Mouse (Mus musculus): ENCODE measurements around the gene Rbm44.

Rbm44 gene

DNA sequence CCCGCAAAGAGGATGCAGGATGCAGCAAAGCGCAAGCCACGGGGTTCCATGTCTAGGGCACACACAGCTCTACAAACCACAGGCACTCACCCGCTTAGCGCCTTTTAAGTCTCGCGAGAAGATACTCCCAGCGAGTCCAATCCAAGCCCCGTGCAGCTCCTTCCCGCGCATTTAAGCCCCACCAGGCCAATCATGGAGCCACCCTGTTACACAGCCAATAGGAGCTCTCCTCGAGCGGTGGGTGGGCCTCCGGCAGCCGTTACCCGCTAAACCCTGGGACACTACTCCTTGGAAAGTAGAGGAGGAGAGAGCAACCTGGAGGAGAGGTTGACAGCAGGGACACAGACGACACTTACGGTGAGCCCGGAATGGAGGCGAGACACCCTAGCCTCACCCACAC, at the start of gene Rbm44:
Rbm44 (plus strand) TSS at position 277 of the 400 bp plus-strand sequence.
- DNase-seq (ENCODE audit: low read depth) = no peak

DNA sequence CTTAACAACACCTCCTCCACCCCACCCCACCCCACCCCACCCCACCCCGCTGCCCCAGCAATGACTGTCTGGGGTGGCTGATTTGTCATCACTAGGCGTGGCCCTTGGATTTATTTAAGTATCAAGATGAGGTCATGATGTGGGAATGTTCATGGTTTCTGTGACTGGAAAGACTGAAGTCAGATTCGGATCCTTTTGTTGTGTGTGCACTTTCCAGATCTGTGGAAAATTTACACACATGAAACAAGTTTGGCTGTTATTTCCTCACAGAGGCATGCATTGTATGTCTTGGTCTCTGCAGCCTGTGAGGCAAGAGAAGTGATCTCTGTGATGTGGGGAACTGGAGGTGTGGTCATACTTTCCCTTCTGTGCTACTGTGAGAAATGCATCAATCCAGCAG, 49.6 kb upstream of the Rbm44 start:
- DNase-seq (ENCODE audit: low read depth) = peak; percentile 31

DNA sequence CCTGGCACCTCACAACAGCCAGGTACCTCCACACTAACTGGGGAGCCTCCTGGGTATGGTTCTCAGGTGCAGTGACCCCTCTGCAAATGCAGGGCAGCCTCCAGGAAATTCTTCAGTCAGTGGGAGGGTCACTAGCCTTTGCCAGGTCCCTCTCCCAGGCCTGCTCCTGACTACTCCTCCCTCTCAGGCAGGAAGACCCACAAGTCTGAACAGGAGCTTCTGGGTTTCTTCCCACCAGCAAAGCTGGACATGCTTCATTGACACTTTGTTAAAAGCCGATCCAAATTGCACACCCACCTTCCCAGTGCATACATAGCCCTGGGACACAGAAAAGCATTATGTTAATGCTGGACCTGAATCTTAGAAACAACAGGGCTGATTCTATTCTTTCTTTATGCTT, 49.0 kb upstream of the Rbm44 start:
- DNase-seq (ENCODE audit: low read depth) = no peak

DNA sequence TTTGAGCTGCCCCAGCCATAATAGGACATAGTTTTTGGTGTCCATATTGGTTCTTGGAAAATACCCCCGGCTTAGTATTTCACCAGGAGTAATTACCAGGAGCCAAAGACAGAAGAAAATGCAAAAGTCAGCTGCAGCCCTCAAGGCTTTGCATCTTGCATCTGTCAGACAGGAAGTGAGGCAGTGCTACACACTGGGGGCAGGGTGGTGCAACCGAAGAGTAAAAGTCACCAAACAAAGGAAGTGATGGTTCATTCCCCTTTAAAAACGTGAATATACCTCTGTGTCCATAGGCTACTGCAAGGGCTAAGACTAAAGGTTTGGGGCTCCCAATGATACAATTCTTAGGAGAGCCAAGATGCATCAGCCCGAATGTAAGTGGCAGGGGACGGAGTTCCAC, 48.4 kb upstream of the Rbm44 start:
- DNase-seq (ENCODE audit: low read depth) = peak; percentile 68

DNA sequence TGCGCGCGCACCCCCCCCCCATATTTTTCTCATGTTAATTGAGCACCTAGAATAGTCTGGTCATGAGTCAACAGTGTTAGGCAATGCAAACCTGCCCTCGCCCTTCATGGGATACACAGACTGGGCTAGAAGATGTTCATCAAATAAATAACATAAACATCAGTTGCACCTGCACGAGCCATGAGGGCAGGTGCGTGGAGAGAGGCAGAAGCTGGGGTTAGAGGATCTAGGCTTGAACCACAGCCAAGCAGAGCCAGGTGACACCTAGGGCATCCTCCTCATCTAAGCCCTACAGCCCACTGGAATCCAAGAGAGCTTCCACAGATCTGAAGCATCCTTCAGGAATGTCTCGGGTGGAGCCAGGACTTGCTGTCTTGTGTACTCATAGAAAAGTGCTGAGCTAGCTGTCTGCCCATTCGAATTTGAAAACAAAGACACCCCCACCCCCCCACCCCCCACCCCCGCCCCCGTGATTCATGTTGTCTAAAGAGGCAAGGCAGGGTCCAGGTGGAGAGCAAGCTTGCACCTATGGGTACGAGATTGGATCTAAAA, 47.5 kb upstream of the Rbm44 start:
- no peak for DNase-seq (ENCODE audit: low read depth)

DNA sequence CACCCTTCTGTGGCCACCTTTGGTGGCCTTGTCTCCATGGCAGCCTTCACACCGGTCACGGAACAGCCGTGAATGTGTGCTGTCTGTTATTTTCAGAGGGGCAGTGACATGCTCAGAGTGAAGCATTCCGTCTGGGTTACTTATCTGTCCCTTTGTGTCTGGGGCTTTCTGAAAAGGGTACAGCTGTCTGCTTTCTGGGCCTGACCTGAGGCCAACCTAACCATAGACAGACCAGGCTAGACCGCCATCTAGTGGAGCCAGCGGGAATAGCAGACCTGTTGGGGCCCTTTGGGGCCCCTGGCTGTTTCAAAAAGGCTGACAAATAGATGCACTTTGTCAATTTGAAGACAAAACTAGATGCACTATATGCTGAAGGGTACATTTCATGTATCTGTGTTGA, 46.0 kb upstream of the Rbm44 start:
- peak; percentile 81 for DNase-seq (ENCODE audit: low read depth)

DNA sequence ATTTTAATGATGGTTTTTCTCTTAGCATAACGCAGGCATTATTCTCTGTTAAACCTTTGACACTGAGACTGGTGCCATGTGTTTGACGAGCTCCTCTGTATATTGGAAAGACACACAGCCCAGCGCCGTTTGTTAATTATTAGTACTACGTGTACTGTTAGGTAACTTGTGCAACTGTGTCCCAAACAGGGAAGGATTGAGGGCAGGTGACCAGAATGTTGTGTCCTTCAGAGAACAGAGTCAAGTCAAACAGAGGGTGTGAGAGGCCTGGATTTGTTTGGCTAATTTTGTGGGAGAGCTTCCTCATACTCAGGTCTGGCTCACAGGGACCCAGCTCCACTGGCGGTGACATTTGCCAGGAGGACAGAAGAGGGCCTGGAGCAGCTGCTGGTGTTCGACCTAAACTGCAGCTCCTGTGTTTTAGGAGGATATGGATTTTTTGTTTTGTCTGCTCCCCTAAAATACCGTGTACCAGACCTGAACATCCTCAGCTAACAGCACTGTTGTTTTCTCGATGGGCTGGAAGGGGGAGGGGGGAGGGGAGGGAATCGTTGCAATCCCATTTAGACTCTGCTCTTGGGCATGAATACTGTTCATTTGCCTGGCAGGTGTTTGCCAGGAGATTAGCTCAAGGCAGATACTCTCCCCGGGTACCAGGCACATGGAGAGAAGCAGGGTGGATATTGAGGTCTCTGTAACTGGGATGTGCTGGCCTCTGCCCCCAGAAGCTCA, 43.0 kb upstream of the Rbm44 start:
- DNase-seq (ENCODE audit: low read depth) = no peak

DNA sequence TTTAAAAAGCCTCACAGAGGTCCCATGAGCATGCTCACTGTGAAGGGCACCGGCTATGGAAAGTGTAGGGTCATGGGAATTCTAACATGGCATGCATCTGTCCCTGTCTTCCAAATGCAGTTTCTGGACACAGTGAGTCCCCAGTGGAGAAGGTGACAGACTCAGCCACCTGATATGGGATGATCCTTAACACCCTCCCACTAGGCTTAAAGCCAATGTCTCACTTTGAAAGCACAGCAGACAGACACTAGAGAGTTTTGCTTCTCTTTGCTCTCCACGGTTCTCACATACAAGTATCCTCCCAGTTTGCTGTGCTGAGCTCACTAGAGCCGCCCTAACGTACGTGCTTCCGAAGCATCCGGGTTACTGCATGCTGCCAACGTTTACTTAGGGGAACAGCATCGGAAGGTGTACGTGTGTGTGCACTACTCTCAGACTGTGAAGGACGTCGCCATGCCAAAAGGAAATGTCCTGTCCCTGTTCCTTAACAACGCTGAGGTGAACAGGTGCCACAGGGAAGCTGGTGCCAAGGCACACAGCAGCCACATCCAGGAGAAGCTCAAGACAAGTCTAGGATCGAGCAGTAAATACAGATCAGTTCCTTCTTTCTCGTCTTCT, 41.4 kb upstream of the Rbm44 start:
- no peak for DNase-seq (ENCODE audit: low read depth)

DNA sequence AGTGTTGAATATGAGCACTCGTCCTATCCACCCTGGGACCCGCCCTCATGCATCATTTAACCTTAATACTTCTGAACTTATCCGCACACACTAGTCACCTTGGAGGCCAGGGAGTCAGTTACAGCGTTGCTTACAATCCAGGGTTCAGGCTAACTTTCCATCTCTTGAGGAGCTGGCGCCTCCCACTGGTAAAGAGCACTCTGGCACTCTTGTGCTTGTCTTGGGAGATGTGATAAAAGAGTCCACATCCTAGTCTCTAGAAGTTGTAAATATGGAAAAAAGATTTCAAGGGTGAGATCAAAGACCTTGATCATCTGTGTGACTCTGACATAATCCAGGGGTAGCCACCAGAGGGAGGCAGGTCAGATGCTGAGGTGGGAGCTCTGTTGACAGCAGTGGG, 37.3 kb upstream of the Rbm44 start:
- peak; percentile 21 for DNase-seq (ENCODE audit: low read depth)

DNA sequence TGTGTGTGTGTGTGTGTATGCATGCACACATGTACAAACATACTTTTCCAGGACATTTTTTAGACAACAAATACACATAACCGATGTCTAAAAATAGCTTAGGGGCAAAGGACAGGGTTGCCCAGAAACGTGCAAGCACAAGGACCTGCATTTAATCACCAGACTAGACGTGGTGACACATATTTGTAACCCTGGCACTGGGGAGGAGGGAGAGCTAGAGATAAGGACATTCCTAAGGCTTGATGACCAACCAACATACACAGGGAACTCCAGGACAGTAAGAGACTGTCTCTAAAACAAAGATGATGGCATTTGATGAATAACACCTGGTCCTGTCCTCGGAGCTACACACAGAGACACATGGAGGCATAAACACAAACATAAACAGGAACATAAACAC, 35.6 kb upstream of the Rbm44 start:
- DNase-seq (ENCODE audit: low read depth) = no peak

DNA sequence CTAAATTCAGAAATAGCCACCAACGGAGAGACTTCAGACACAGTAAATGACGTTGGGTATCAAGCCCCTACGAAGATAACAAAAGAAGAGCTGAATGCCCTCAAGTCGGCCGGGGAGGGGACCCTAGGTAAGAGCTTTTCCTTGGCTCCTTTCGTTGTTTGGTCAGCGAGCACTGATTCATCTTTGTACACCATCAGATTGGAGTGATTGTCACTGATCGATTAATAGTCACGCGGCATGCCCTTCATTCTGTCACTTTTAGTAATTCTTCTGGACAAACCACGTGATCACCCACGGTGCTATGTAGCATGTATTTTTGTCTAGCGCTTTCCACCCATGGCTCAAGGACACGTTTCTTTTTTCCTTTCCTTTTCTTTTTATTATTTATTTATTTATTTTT, 32.7 kb upstream of the Rbm44 start:
- no peak for DNase-seq (ENCODE audit: low read depth)

DNA sequence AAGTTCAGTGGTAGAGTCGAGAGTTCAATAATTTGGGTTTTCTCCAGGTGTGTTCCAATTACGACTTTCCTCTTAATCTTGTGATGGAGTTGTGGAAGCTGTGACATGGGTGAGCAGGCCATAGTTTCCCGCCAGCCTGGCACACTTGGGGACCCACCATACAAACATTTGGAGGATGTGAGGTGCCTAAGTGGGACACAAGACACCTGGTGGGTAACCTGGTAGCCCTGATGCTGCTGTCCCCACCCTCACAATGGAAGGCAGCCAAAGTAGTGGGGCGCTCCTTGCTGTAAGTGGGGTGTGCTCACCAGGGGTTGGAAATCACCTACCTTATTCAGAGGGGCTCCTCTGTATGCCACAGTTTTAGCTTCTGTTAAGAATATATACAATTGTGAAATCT, 32.3 kb upstream of the Rbm44 start:
- DNase-seq (ENCODE audit: low read depth) = no peak

DNA sequence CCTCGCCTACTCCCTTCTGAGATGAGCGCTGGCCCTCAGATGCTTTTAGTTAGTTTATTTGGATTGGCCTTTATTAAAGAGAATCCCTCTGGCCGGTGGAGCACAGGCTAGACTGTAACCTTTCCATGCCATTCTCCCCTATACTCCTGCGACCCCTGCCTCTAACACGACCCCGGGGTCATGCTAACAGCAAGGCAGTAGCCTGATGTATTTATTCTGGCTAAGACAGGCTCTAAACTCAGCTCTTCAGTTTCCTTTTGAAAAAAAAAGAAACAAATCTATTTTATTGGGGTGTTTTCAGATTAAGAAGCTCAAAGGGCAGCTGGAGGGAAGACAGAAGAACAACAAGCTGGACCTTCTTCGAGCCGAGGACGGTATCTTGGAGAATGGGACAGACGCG, 22.8 kb upstream of the Rbm44 start:
- DNase-seq (ENCODE audit: low read depth) = no peak

DNA sequence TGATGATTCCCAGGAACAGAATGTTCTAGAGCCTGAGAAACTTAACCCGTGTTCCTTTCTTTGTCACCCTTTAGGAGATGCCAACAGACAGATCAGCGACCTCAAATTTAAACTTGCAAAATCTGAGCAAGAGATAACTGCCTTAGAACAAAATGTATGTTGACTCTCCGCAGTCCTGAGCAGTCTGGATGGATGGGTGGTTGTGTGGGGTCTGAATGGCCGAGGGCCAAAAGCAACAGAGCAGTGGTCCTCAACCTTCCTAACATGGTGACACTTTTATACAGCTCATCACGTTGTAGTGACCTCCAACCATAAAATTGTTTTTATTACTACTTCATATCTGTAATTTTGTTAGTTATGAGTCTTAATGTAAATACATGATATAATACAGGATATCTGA, 21.9 kb upstream of the Rbm44 start:
- no peak for DNase-seq (ENCODE audit: low read depth)

DNA sequence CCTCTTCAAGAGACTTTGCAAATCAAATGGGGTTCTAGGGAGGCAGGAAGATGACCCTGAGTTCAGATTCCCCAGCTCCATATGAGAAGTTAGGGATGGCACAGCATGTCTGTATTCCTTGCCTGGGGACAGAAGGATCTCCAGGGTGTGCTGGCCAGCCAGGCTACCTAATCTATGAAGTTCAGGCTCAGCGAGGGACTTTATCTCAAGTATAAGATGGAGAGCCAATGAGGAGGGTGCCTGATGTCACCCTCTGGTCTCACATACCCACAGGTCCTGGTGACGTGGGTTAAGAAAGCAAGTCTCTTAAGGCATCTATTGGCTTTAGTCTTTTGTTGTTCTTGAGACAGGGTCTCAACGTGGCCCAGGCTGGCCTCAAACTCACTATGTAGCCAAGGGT, 21.4 kb upstream of the Rbm44 start:
- DNase-seq (ENCODE audit: low read depth) = no peak

DNA sequence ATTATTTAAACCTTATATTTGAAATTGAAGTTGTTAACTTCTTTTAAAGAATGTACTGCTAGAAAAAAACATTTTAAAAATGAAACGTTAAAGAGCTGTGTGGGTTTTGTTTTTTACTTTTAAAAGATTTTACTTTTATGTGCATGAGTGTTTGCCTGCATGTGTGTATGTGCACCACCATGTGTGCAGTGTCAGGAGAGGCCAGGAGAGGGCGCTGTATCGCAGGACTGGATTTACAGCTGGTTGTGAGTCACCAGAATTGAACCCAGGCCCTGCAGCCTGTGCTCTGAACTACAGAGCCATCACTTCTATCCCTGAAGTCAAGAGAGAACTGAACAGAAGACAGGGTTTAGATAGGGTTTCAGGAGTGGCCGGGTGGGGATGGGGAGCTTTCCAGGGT, 16.0 kb upstream of the Rbm44 start:
- no peak for DNase-seq (ENCODE audit: low read depth)

DNA sequence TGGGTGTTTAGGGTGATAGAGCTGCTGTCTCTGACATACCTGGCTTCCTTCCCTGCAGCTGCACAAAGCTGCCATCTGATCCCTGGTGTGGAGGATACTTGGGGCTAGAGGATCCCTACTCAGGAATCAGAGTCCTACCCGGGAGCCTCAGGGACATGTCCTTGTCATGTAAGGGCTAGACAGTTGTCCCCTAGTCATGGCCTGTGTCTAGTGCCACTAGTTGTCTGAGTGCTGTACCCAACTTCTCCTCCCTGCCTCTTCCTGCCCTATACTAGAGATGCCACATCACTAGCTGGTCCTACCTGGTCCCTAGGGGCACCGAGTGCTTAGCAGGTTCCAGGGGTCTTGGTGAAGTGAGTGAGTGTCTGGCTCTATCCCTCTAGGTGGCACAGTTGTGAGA, 7.9 kb upstream of the Rbm44 start:
- no peak for DNase-seq (ENCODE audit: low read depth)

DNA sequence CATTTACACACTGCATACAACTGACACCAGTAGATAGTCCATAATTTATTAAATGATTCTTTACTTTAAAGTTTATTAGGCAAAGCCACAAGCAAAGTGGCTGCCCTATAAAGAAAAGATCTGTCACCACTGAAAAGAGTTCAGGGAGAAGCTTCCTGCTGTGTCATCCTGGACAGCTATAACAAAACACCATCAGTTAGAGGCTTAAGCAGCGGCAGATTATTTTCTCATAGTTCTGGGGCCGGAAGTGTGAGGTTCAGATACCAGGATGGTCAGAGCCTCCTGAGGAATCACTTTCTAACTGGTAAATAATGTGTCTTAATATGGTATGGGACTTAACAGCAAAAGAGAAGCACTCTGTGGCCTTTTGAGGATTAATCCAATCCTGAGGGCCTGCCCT, 6.6 kb downstream of the Rbm44 start:
- peak; percentile 21 for DNase-seq (ENCODE audit: low read depth)

DNA sequence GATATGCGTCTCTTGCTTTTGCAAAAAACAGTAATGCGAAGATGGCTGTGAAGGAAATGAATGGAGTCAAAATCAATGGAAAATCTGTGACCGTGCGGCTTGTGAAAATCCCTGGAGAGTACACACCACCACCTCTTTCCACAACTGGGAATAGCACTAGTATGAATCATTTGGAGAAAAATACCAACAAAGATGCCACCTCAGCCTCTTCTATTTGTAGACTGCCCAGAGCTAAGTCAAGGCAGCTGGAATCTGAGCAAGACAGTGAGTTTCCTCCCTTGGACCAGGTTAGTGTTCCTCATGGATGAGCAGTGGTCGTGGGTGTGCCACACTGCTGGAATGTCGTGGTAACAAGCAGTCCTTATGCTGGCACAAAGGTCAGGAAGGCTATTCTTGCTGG, 21.9 kb downstream of the Rbm44 start:
- DNase-seq (ENCODE audit: low read depth) = no peak

DNA sequence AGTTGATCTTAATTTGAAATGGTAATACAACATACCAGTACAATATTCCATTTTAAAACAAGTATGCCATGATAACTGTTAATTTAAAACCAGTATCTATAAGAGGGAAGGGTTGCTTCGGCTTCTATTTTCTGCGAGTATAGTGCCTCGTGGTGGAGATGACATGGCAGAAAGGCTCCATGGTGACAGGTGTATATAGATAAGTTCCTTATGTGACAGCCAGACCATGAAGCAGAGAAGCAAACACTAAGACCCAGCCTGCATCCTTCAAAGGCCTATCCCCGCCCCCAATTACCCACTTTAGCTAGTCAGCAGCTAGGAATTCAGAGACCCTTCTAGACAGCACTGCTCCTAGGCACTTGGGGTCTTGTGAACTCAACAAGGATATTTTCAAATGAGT, 24.3 kb downstream of the Rbm44 start:
- no peak for DNase-seq (ENCODE audit: low read depth)

DNA sequence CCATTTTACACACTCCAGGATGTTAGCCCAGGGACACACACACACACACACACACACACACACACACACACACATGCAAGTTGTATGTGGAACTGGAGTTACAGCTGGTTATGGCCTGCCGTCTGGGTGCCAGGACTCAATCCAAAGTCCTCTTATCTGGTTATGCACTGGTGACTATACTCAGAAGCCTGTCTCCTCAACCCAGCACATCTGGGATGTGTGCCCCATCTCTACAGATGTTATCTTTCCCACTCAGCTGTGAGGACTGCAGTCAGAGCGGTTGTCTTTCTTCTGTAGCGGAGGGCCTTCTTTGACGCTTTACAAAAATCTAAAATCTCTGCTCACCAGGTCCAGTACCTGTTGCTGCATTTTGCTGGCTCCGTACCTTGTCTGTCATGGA, 29.9 kb downstream of the Rbm44 start:
- DNase-seq (ENCODE audit: low read depth) = no peak

DNA sequence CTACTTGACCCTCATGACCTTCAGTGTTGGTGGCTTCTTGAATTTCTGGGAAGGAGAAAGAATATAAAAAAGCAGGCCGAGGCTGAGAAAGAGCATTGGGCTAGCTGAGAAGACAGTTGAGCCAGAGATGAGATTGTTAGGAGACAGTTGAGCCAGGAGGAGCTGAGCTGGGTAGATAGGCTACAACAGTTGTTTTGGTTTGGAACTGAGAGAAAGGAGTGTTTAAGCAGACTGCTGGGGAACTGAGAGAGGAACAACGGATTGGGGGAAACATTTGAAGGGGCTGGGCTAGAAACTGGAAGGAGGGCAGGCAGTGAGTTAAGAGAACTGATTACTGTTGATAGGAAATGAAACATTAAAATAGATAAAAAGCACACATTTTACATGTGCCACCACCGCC, 31.1 kb downstream of the Rbm44 start:
- no peak for DNase-seq (ENCODE audit: low read depth)

DNA sequence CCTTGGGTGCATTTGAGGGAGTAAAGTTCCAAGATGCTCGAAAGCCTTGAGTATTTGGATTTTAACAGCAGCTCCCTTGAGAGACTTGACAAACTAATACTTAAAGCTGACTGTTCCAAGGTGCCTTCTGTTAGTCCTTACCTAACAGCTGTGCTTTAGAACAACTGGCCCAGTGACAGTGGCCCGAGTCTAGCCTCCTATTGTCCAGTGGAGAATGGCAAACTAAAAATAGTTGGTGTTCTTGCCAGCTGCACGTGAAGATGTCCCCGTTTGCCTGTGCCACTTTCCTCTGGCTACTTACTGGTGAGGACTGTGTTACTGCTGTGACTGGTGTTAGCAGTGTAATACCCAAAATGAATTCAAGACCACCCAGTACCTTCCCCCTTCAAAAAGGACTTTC, 32.0 kb downstream of the Rbm44 start:
- DNase-seq (ENCODE audit: low read depth) = no peak

DNA sequence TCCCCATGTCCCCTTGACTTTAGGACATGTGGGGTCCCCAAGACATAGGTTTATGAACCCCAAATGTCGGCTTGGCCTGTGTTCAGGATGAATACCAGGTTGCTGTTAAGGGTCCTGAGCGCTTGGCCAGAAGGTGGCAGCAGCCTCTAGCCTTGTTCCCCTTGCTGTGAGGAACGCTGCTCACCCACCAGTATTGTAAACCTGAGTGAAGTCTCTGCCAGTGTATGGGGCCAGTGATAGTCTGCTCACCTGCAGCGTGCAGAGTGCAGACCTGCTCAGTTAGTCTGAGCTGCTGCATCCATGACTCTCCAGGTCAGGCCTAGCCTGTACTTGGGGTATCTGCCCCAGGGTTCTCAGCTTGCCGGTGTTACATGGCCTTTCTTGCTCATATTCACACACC, 34.2 kb downstream of the Rbm44 start:
- peak; percentile 80 for DNase-seq (ENCODE audit: low read depth)

Measured in 416B (cell line).